Comparison of ENCODE assay signal across 8 mouse cellular contexts in genomic region chr4:59439041-59439440, GRCm38 (mm10). TPM values are rescaled to one million over a fixed set of nuclear protein-coding genes. Genes with fewer than 3 reads are reported as not detected.
DNase-seq lines count a peak whose midpoint lies in the region; ATAC-seq and TF ChIP-seq lines count a peak whose summit lies in the region.

No protein-coding gene starts in this region.

- no peak for DNase-seq in heart, adult 11 months
- DNase-seq in thymus, postnatal 14 days, result peak; percentile 18
- DNase-seq in thymus, postnatal 0 days (ENCODE audit: low spot score), result no peak
- DNase-seq in left cerebral cortex, adult 2 months (ENCODE audit: extremely low spot score in 1 of 2, low spot score in 2 of 2), result no peak
- DNase-seq in adrenal gland, adult 18-20 months (ENCODE audit: low spot score in 2 of 2), result no peak

- peak overlapping the region; percentile 85 for H3K9ac ChIP-seq in heart, embryonic 13.5 days
- H3K9ac ChIP-seq in liver, embryonic 12.5 days, result peak overlapping the region; percentile 89

- peaks cover 30% of the 10 kb centered on the region for H3K4me1 ChIP-seq in heart, embryonic 13.5 days
- H3K4me1 ChIP-seq in liver, embryonic 12.5 days, result peaks cover 76% of the 10 kb centered on the region

- peak overlapping the region; percentile 91 for H3K4me2 ChIP-seq in heart, embryonic 13.5 days
- peak overlapping the region; percentile 100 for H3K4me2 ChIP-seq in liver, embryonic 12.5 days

- no peaks in the 10 kb centered on the region for H3K36me3 ChIP-seq in heart, embryonic 13.5 days
- peaks cover 5% of the 10 kb centered on the region; the same call in 1 of the 2 replicates for H3K36me3 ChIP-seq in liver, embryonic 12.5 days

- no peak overlapping the region for H3K27ac ChIP-seq in heart, embryonic 13.5 days (replicated peaks)
- H3K27ac ChIP-seq in liver, embryonic 12.5 days, result peak overlapping the region; percentile 92
- no peak overlapping the region for H3K27ac ChIP-seq in left cerebral cortex, adult 2 months

- H3K27me3 ChIP-seq in heart, embryonic 13.5 days (replicated peaks), result no peaks in the 10 kb centered on the region
- no peaks in the 10 kb centered on the region for H3K27me3 ChIP-seq in liver, embryonic 12.5 days (replicated peaks)

- TF ChIP-seq CTCF in left cerebral cortex, adult 2 months (IDR thresholded peaks at IDR 0.05), result no peak

- no peaks in the 10 kb centered on the region for H3K9me3 ChIP-seq in heart, embryonic 13.5 days
- no peaks in the 10 kb centered on the region for H3K9me3 ChIP-seq in liver, embryonic 12.5 days (replicated peaks)

- H3K4me3 ChIP-seq in heart, embryonic 13.5 days, result peak overlapping the region; percentile 73
- H3K4me3 ChIP-seq in liver, embryonic 12.5 days, result peak overlapping the region; percentile 74
- H3K4me3 ChIP-seq in left cerebral cortex, adult 2 months, result no peak overlapping the region

- intact Hi-C loops in left cerebral cortex, adult 2 months (cut with DNase I), result loop anchor here (5.0 kb wide), 1 partner anchor 108 kb away; the partner anchor contains the start of gene Ptbp3

- WGBS in heart, embryonic 13.5 days, result 35% methylated on average over 5 of the region's 5 CpGs
- WGBS in liver, embryonic 12.5 days (ENCODE audit: insufficient replicate concordance), result 2% methylated on average over 5 of the region's 5 CpGs

- no peak for ATAC-seq in heart, embryonic 13.5 days (ENCODE audit: extremely low read depth, insufficient number of reproducible peaks, low FRiP score, low TSS enrichment)
- no peak for ATAC-seq in liver, embryonic 12.5 days
- no peak for ATAC-seq in monocyte, adult 5-6 weeks (replicated peaks; ENCODE audit: insufficient number of reproducible peaks, low FRiP score, low TSS enrichment, poor library complexity, severe bottlenecking)

RNA-seq across cellular contexts. Expression of gene Susd1, which starts 0.6 kb away (rescaled TPM):
- 7.1 and 7.4 TPM in 2 replicates for polyA plus RNA-seq in heart, embryonic 13.5 days (2015; fragmentation: Nextera tagmentation; extraction: Ambion mirVana)
- polyA plus RNA-seq in thymus, postnatal 0 days (2015; fragmentation: Nextera tagmentation; extraction: Ambion mirVana), result 8.4 and 11.4 TPM in 2 replicates
- 16.1 and 16.2 TPM in 2 replicates for polyA plus RNA-seq in liver, embryonic 12.5 days (2016; fragmentation: Nextera tagmentation; extraction: Ambion mirVana)
- 19.5 to 24.7 TPM (median 23.7 TPM) in 3 replicates for total RNA-seq in monocyte, adult 5-6 weeks (2017)
- 1 to 10 TPM; 7.1 to 7.5 TPM for total RNA-seq in left cerebral cortex, adult 2 months (2021)
- total RNA-seq in adrenal gland, adult 18-20 months (2021), result 1 to 10 TPM; 3.8 to 4.7 TPM
